Mouse (Mus musculus): ENCODE measurements at regions not wholly inside any gene's neighbourhood (a gene's known extent, or its start where the extent isn't known, plus 50 kb on each side); places are given as distances from the start of the nearest gene placed in this dataset.

DNA sequence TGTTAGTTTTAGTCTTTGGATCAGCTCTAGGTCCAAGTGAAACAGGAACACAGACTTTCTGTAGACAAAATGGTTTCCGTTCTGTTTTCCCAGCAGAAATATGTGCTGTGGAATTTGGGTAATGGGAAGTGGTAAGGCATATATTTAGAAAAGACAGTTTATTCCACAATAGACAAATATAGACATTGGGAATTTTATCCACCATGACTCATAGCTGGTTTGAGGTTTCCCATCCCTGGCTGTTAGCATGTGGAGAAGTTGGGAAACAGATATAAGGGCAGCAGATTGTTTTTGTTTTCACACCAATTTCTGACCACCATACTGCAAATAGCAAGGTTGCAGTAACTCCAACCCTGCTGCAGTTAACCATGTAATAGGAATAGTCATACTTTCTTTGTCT, 385.0 kb upstream of the Adam34 start:
- WGBS, result 86% methylated on average over 1 of the region's 1 CpGs
- DNase-seq (ENCODE audit: low spot score) (no peak), ATAC-seq (ENCODE audit: insufficient read depth, low FRiP score, low TSS enrichment) (no peak)
- Histone ChIP-seq H3K9ac (ENCODE audit: low read length) (no peak overlapping the region), H3K27ac (ENCODE audit: low read depth, low read length) (no peak overlapping the region), H3K4me3 (ENCODE audit: low read depth, low read length) (no peak overlapping the region), H3K27me3 (ENCODE audit: control insufficient read depth, insufficient read depth, low read length) (no peaks in the 10 kb centered on the region), H3K9me3 (ENCODE audit: control insufficient read depth, low read length) (no peaks in the 10 kb centered on the region), H3K36me3 (ENCODE audit: control insufficient read depth, insufficient read depth, low read length) (no peaks in the 10 kb centered on the region), H3K4me1 (ENCODE audit: control insufficient read depth, insufficient read depth, low read length) (no peaks in the 10 kb centered on the region), H3K4me2 (ENCODE audit: low read depth) (no peak overlapping the region)

DNA sequence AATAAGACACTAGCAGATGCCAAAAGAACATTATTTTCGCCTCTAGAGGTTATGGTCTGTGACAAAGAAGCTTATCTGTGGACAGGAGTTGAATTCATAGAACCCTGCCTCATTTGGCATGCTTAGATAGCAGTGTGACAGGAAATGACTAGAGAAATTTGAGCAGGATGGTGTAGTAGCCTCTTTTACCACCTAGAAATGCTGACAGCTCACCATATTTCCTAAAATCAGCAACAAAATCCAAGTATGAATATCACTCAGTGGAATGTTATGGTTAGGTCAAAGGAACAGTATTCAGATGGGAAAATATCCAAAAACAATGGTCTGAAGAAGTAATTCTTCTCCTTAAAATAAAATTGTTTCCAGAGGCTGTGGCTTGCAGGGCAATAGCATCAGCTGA, 383.6 kb upstream of the Adam34 start:
- Histone ChIP-seq H3K27ac (ENCODE audit: low read depth, low read length) (no peak overlapping the region), H3K9ac (ENCODE audit: low read length) (no peak overlapping the region), H3K4me1 (ENCODE audit: control insufficient read depth, insufficient read depth, low read length) (no peaks in the 10 kb centered on the region), H3K27me3 (ENCODE audit: control insufficient read depth, insufficient read depth, low read length) (no peaks in the 10 kb centered on the region), H3K9me3 (ENCODE audit: control insufficient read depth, low read length) (no peaks in the 10 kb centered on the region), H3K4me2 (ENCODE audit: low read depth) (no peak overlapping the region), H3K36me3 (ENCODE audit: control insufficient read depth, insufficient read depth, low read length) (no peaks in the 10 kb centered on the region), H3K4me3 (ENCODE audit: low read depth, low read length) (no peak overlapping the region)
- WGBS, result 69% methylated on average over 1 of the region's 1 CpGs
- ATAC-seq (ENCODE audit: insufficient read depth, low FRiP score, low TSS enrichment) (no peak), DNase-seq (ENCODE audit: low spot score) (no peak)

DNA sequence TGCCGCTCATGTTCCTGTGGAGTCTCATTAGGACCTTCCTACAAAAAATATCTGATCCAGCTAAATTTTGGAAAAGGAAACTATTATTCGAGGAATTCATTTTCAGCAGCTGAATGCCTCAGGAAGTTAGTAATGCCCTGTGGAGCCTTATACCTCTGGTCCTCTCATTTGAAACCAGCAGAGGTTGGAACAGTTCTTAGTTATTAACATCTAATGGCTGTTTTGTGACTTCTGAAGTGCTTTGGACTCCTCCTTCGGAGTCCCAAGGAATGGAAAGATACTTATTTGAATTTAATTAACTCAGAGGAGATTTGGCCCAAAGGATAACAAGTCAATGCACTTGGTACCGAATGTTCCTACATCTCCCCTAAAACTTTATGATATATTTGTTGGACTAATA, 372.2 kb upstream of the Adam34 start:
- Histone ChIP-seq H3K4me2 (ENCODE audit: low read depth) (no peak overlapping the region), H3K4me1 (ENCODE audit: control insufficient read depth, insufficient read depth, low read length) (no peaks in the 10 kb centered on the region), H3K27ac (ENCODE audit: low read depth, low read length) (no peak overlapping the region), H3K9me3 (ENCODE audit: control insufficient read depth, low read length) (no peaks in the 10 kb centered on the region), H3K36me3 (ENCODE audit: control insufficient read depth, insufficient read depth, low read length) (no peaks in the 10 kb centered on the region), H3K9ac (ENCODE audit: low read length) (no peak overlapping the region), H3K27me3 (ENCODE audit: control insufficient read depth, insufficient read depth, low read length) (no peaks in the 10 kb centered on the region), H3K4me3 (ENCODE audit: low read depth, low read length) (no peak overlapping the region)
- DNase-seq (ENCODE audit: low spot score) (no peak), ATAC-seq (ENCODE audit: insufficient read depth, low FRiP score, low TSS enrichment) (no peak)
- WGBS, result 79% methylated on average over 4 of the region's 4 CpGs

DNA sequence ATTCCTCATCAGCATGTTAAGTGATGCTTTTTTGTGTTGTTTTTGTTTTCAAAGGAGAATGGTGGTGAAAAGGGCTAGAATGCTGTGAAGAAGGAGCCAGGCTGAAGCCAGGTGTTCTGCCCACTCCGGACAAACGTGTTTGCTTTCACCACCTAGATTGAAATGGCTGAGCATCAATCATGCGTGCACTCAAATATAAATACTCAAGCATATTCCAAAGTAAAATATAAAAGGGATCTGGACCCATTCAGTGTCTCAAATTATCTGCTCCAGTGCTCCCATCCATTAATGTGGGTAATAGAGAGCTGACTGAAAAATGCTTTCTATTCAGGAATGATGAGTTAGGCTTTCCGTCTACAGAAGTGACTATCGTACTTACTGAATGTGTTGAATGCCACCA, 349.0 kb upstream of the Adam34 start:
- Histone ChIP-seq H3K36me3 (ENCODE audit: control insufficient read depth, insufficient read depth, low read length) (no peaks in the 10 kb centered on the region), H3K4me2 (ENCODE audit: low read depth) (no peak overlapping the region), H3K9ac (ENCODE audit: low read length) (no peak overlapping the region), H3K4me3 (ENCODE audit: low read depth, low read length) (no peak overlapping the region), H3K4me1 (ENCODE audit: control insufficient read depth, insufficient read depth, low read length) (no peaks in the 10 kb centered on the region), H3K27ac (ENCODE audit: low read depth, low read length) (no peak overlapping the region), H3K9me3 (ENCODE audit: control insufficient read depth, low read length) (no peaks in the 10 kb centered on the region), H3K27me3 (ENCODE audit: control insufficient read depth, insufficient read depth, low read length) (no peaks in the 10 kb centered on the region)
- WGBS, result 46% methylated on average over 5 of the region's 5 CpGs
- ATAC-seq (ENCODE audit: insufficient read depth, low FRiP score, low TSS enrichment) (no peak; the same call in 1 of the 2 replicates), DNase-seq (ENCODE audit: low spot score) (no peak)

DNA sequence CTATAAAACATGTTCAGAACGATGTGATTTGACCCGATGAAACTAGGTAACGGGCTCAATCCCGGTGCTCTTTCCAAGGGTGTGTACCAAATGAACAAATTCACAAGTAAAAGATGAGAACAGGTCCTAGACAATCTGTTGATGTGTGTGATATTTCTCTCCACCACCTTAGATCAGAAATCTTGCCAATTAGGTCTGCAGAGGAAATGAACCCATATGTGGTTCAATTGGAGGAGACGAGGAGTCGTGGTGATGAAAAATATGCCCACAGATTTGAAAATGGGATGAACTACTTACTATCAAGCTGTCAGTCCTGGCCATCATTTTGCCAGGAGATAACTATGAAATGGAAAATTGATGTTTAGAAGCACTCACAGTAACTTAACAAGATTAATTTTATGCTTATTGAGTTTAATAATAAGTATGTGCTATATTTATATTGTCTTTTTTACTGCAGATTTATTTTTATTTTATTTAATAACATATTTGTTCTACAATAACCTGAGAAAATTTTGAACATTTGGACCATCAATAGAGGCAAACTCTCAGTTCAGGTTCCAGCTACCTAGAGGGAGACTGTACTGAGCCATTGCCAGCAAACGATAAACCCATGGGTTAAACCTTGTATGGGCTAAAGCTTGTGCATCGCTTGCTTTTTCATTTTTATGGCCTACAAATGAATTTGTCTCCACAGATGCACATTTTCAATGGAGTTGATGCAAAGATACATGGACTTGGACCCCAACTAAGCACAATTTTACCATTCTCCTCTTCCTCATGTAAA, 332.9 kb upstream of the Adam34 start:
- Histone ChIP-seq H3K4me3 (ENCODE audit: low read depth, low read length) (no peak overlapping the region), H3K4me1 (ENCODE audit: control insufficient read depth, insufficient read depth, low read length) (no peaks in the 10 kb centered on the region), H3K4me2 (ENCODE audit: low read depth) (no peak overlapping the region), H3K9ac (ENCODE audit: low read length) (no peak overlapping the region), H3K9me3 (ENCODE audit: control insufficient read depth, low read length) (no peaks in the 10 kb centered on the region), H3K36me3 (ENCODE audit: control insufficient read depth, insufficient read depth, low read length) (no peaks in the 10 kb centered on the region), H3K27me3 (ENCODE audit: control insufficient read depth, insufficient read depth, low read length) (no peaks in the 10 kb centered on the region), H3K27ac (ENCODE audit: low read depth, low read length) (no peak overlapping the region)
- ATAC-seq (ENCODE audit: insufficient read depth, low FRiP score, low TSS enrichment) (no peak), DNase-seq (ENCODE audit: low spot score) (no peak)
- 93% methylated on average over 8 of the region's 8 CpGs for WGBS

DNA sequence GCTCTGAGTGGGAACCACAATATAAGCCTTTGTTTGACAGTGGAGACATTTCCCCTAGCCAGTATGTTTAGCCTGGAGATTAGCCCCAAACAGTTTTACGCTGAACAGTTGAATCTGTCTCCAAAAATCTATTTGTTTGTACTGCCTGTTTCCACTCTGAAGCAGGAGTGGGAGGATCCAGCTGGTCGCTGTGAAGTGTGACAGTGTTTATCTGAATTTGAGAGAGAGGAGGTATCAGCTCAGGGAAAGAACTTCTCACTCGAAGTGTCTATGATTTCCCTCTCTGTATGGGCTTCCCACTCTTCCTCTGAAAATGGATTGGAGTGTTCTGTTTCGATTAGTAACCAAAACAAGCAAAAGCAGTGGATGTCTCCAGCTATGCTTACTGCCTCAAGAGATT, 324.4 kb upstream of the Adam34 start:
- Histone ChIP-seq H3K4me2 (ENCODE audit: low read depth) (no peak overlapping the region), H3K36me3 (ENCODE audit: control insufficient read depth, insufficient read depth, low read length) (no peaks in the 10 kb centered on the region), H3K4me1 (ENCODE audit: control insufficient read depth, insufficient read depth, low read length) (no peaks in the 10 kb centered on the region), H3K27ac (ENCODE audit: low read depth, low read length) (no peak overlapping the region), H3K9ac (ENCODE audit: low read length) (no peak overlapping the region), H3K4me3 (ENCODE audit: low read depth, low read length) (no peak overlapping the region), H3K9me3 (ENCODE audit: control insufficient read depth, low read length) (no peaks in the 10 kb centered on the region), H3K27me3 (ENCODE audit: control insufficient read depth, insufficient read depth, low read length) (no peaks in the 10 kb centered on the region)
- DNase-seq (ENCODE audit: low spot score) (no peak), ATAC-seq (ENCODE audit: insufficient read depth, low FRiP score, low TSS enrichment) (no peak)
- WGBS, result 77% methylated on average over 4 of the region's 4 CpGs

DNA sequence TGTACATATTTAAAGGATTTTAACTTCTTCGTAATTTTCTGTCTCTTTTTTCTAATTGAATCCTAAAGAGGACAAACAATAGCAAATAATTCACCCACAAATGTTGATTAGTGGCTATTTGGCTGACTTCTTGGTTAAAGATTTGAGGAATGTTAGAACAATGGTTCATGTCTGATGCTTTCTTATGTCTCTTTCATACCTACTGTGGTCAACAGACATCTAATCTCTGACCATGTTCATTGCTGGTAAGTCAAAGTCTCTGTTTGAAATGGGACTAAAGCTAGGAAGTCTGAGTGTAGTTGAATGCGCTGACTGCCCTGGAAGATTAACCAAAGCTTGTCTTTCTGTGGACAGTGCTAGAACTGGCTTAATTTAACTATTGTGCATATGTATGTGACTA, 321.5 kb upstream of the Adam34 start:
- Histone ChIP-seq H3K27ac (ENCODE audit: low read depth, low read length) (no peak overlapping the region), H3K4me2 (ENCODE audit: low read depth) (no peak overlapping the region), H3K36me3 (ENCODE audit: control insufficient read depth, insufficient read depth, low read length) (no peaks in the 10 kb centered on the region), H3K27me3 (ENCODE audit: control insufficient read depth, insufficient read depth, low read length) (no peaks in the 10 kb centered on the region), H3K9ac (ENCODE audit: low read length) (no peak overlapping the region), H3K4me1 (ENCODE audit: control insufficient read depth, insufficient read depth, low read length) (no peaks in the 10 kb centered on the region), H3K4me3 (ENCODE audit: low read depth, low read length) (no peak overlapping the region), H3K9me3 (ENCODE audit: control insufficient read depth, low read length) (no peaks in the 10 kb centered on the region)
- 97% methylated on average over 2 of the region's 2 CpGs for WGBS
- ATAC-seq (ENCODE audit: insufficient read depth, low FRiP score, low TSS enrichment) (no peak), DNase-seq (ENCODE audit: low spot score) (no peak)

DNA sequence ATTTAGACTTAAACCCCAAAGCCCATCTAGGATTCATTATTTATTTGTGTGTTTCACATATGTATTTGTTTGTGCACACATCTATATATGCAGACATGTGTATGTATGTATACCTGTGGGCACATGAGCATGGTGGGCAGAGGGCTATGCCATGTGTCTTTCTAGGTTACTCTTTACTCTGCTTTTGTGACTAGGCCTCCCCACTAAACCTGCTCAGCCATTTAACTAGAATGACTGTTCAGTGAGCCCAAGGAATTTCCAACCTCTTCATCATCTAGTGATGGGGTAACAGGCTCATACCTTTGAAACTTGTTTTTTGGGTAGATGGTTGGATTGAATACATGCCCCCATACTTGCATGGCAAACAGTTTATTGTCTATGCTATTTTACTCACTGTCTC, 321.1 kb upstream of the Adam34 start:
- Histone ChIP-seq H3K4me3 (ENCODE audit: low read depth, low read length) (no peak overlapping the region), H3K36me3 (ENCODE audit: control insufficient read depth, insufficient read depth, low read length) (no peaks in the 10 kb centered on the region), H3K27ac (ENCODE audit: low read depth, low read length) (no peak overlapping the region), H3K4me2 (ENCODE audit: low read depth) (no peak overlapping the region), H3K27me3 (ENCODE audit: control insufficient read depth, insufficient read depth, low read length) (no peaks in the 10 kb centered on the region), H3K9me3 (ENCODE audit: control insufficient read depth, low read length) (no peaks in the 10 kb centered on the region), H3K4me1 (ENCODE audit: control insufficient read depth, insufficient read depth, low read length) (no peaks in the 10 kb centered on the region), H3K9ac (ENCODE audit: low read length) (no peak overlapping the region)
- ATAC-seq (ENCODE audit: insufficient read depth, low FRiP score, low TSS enrichment) (no peak), DNase-seq (ENCODE audit: low spot score) (no peak)

DNA sequence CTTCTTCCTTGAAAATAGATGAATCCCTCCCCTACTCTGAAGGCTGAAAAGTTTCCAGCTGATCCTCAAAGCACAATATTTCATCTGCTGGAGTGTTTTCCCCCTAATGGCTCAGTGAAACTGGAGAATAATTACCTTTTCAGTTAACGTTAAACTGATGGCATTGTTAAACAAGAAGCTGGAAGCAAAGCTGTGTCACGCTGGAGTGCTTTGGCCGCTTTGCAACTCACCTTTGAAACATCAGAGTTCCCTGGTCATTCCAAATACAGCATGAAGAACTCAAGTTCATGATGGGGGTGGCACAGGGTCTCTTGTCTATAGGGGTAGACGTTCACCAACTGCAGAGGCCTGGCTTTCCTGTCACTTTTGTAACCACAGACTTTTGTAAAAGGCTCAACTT, 317.9 kb upstream of the Adam34 start:
- no peak overlapping the region for H3K4me2 ChIP-seq (ENCODE audit: low read depth)
- H3K36me3 ChIP-seq (ENCODE audit: control insufficient read depth, insufficient read depth, low read length), result no peaks in the 10 kb centered on the region
- H3K27ac ChIP-seq (ENCODE audit: low read depth, low read length), result no peak overlapping the region
- WGBS, result 55% methylated on average over 4 of the region's 4 CpGs
- no peaks in the 10 kb centered on the region for H3K4me1 ChIP-seq (ENCODE audit: control insufficient read depth, insufficient read depth, low read length)
- no peak overlapping the region for H3K9ac ChIP-seq (ENCODE audit: low read length)
- H3K4me3 ChIP-seq (ENCODE audit: low read depth, low read length), result no peak overlapping the region
- ATAC-seq (ENCODE audit: insufficient read depth, low FRiP score, low TSS enrichment), result no peak
- H3K9me3 ChIP-seq (ENCODE audit: control insufficient read depth, low read length), result no peaks in the 10 kb centered on the region
- DNase-seq (ENCODE audit: low spot score), result no peak
- H3K27me3 ChIP-seq (ENCODE audit: control insufficient read depth, insufficient read depth, low read length), result no peaks in the 10 kb centered on the region

All from neural tube, embryonic 11.5 days (tissue).